Mouse (Mus musculus) C2C12 (cell line): ENCODE data around the gene Alg12. TPM values are rescaled to one million over a fixed set of nuclear protein-coding genes. Genes with fewer than 3 reads are reported as not detected.

Experiments used
- H3K27me3 ChIP-seq: one replicate; pipeline ENCODE4 v1.6.1; 2011; ENCODE audit not compliant: control insufficient read depth, insufficient read depth, insufficient read length
- H3K36me3 ChIP-seq: one replicate; pipeline ENCODE4 v1.6.1; 2011; ENCODE audit not compliant: control insufficient read depth, insufficient read depth
- H3K4me3 ChIP-seq: one replicate; pipeline ENCODE4 v1.5.1; 2011; ENCODE audit warnings: mild to moderate bottlenecking, control low read depth; ENCODE audit not compliant: poor library complexity, insufficient read depth, severe bottlenecking
- H3K79me2 ChIP-seq: one replicate; pipeline ENCODE4 v1.6.1; 2011; ENCODE audit not compliant: control insufficient read depth, insufficient read depth
- H3K79me3 ChIP-seq: one replicate; pipeline ENCODE4 v1.6.1; 2011; ENCODE audit warnings: low read depth, control low read depth
- H3ac ChIP-seq: one replicate; pipeline ENCODE3; 2011; ENCODE audit warnings: low read depth; ENCODE audit not compliant: control insufficient read depth, insufficient read length
- CEBPB ChIP-seq: IDR thresholded peaks from one replicate; pipeline ENCODE4 v1.6.1; 2011; ENCODE audit warnings: low read depth, mild to moderate bottlenecking, control low read depth, moderate library complexity
- CTCF ChIP-seq: IDR thresholded peaks from one replicate; pipeline ENCODE4 v1.5.1; 2011; ENCODE audit not compliant: control insufficient read depth, insufficient read depth, insufficient read length
- FOSL1 ChIP-seq: IDR thresholded peaks from one replicate; pipeline ENCODE4 v1.8.0; 2011; ENCODE audit warnings: mild to moderate bottlenecking, low read length; ENCODE audit not compliant: poor library complexity, insufficient read depth, severe bottlenecking
- MAX ChIP-seq: IDR thresholded peaks from one replicate; pipeline ENCODE4 v1.6.1; 2011; ENCODE audit warnings: mild to moderate bottlenecking, control low read depth
- MYOD1 ChIP-seq: IDR thresholded peaks from one replicate; pipeline ENCODE4 v1.6.1; 2011; ENCODE audit warnings: low read depth; ENCODE audit not compliant: control insufficient read depth, insufficient read length
- MYOG ChIP-seq: IDR thresholded peaks from one replicate; pipeline ENCODE4 v1.6.1; 2011; ENCODE audit not compliant: control insufficient read depth, insufficient read length; ENCODE audit errors: extremely low read depth
- USF1 ChIP-seq: IDR thresholded peaks from one replicate; pipeline ENCODE4 v1.6.1; 2011; ENCODE audit warnings: low read depth, mild to moderate bottlenecking, control low read depth, moderate library complexity
- polyA plus RNA-seq: library from polyadenylated mRNA; unstranded; fragments of >200 nt; fragmentation: generic; extraction: Trizol; gene quantifications from one replicate; pipeline ENCODE4 v1.2.1, GENCODE M21; 2012; ENCODE audit warnings: missing spikeins

The Alg12 gene
- polyA plus RNA-seq, 1 experiment = 14.2 TPM

DNA sequence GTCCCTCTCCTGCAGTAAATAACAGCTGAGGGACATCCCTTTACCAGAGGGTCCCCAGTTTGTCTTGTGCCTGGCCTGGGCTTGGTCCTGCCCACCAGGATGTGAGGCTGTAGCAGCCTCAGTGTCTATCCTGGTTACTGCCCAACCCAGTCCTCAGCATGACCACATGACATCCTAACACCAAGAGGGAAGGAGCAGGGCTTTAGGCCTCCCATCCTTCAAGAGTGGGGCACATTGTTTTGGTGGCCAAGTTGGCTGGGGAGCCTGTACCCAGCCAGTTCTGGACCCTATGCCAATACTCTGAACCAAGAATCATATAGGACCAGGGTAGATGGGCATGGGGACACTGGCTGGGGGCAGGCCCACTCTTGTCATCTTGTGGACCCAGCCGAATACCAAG lies 29.5 kb upstream of the Alg12 start:
- TF ChIP-seq FOSL1 (no peak), MYOG (no peak), CEBPB (no peak), MAX (no peak), USF1 (no peak), MYOD1 (no peak), CTCF (no peak)
- Histone ChIP-seq H3K79me2 (no peaks in the 10 kb centered on the region), H3ac (no peak overlapping the region), H3K27me3 (no peaks in the 10 kb centered on the region), H3K79me3 (no peaks in the 10 kb centered on the region), H3K4me3 (no peak overlapping the region), H3K36me3 (no peaks in the 10 kb centered on the region)

- no peak overlapping the region for H3ac ChIP-seq
- H3K27me3 ChIP-seq = no peaks in the 10 kb centered on the region
- H3K79me3 ChIP-seq = no peaks in the 10 kb centered on the region
- no peaks in the 10 kb centered on the region for H3K36me3 ChIP-seq
- TF ChIP-seq USF1 (no peak), CEBPB (no peak), CTCF (no peak), FOSL1 (no peak), MYOD1 (no peak)
- no peak overlapping the region for H3K4me3 ChIP-seq
- no peaks in the 10 kb centered on the region for H3K79me2 ChIP-seq
These were observed 25.8 kb upstream of the Alg12 start for GRCm38 (mm10) chr15:88844966-88845365.

DNA sequence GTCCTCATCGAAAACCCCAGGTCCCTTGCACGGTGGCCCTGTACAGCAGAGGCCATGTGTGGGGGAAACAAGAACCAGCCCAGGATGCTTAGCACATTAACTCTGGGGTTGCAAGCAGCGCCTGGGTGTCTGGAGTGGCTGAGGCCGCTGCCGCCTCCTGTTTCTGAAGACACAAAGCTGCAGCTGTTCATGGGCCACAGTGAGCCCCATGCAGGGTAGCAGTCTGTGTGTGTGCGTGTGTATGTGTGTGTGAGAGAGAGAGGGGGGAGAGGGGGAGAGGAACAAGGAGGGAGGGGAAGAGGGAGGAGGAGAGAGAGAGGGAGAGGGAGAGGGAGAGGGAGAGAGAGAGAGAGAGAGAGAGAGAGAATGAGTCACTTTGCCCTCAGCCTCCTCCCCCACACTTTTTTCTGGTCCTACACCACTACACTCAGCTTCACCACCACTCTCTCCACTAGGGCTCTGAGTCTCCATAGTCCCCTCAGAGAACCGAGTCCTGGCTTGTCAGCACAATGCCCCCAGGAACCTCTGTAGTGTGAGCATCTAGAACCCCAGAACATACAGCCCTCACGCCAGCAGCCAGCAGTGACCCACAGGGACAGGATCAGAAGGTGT lies 24.5 kb upstream of the Alg12 start:
- no peaks in the 10 kb centered on the region for H3K36me3 ChIP-seq
- H3ac ChIP-seq = peak overlapping the region; percentile 36
- no peak overlapping the region for H3K4me3 ChIP-seq
- no peaks in the 10 kb centered on the region for H3K79me2 ChIP-seq
- no peaks in the 10 kb centered on the region for H3K27me3 ChIP-seq
- TF ChIP-seq CTCF = no peak
- TF ChIP-seq MYOD1 = peak; percentile 84
- peak; percentile 48 for TF ChIP-seq FOSL1
- no peaks in the 10 kb centered on the region for H3K79me3 ChIP-seq

DNA sequence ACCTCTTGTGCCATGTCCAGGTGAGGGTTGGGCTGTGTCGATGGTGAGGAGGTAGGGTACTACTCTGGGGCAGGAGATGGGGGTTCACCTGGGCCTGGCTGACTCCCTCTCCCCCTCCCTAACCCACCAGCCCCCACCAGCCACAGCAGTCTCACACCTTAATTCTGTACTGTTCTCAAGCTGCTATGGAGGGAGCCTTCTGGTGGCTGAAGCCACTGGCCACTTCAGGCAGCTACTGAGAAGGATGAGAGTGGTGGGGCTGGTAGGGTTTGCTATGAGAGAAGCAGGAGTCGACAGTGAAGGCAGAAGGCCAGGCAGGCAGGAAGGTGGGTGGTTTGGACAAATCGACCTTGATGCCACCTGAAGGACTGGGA lies 23.2 kb upstream of the Alg12 start:
- no peak overlapping the region for H3ac ChIP-seq
- no peak overlapping the region for H3K4me3 ChIP-seq
- H3K36me3 ChIP-seq = no peaks in the 10 kb centered on the region
- no peaks in the 10 kb centered on the region for H3K79me2 ChIP-seq
- H3K79me3 ChIP-seq = no peaks in the 10 kb centered on the region
- TF ChIP-seq MYOG = no peak
- TF ChIP-seq MYOD1 = no peak
- TF ChIP-seq USF1 = no peak
- TF ChIP-seq CTCF = no peak
- no peak for TF ChIP-seq MAX
- no peak for TF ChIP-seq CEBPB
- TF ChIP-seq FOSL1 = no peak
- H3K27me3 ChIP-seq = no peaks in the 10 kb centered on the region

GRCm38 (mm10) chr15:88841580-88842299 lies 22.6 kb upstream of the Alg12 start:
- H3K79me2 ChIP-seq = no peaks in the 10 kb centered on the region
- H3K79me3 ChIP-seq = no peaks in the 10 kb centered on the region
- H3K27me3 ChIP-seq = no peaks in the 10 kb centered on the region
- TF ChIP-seq CTCF = no peak
- no peak for TF ChIP-seq MYOG
- no peak for TF ChIP-seq MAX
- TF ChIP-seq MYOD1 = no peak
- TF ChIP-seq USF1 = no peak
- TF ChIP-seq CEBPB = no peak
- TF ChIP-seq FOSL1 = no peak
- H3ac ChIP-seq = no peak overlapping the region
- H3K36me3 ChIP-seq = no peaks in the 10 kb centered on the region
- H3K4me3 ChIP-seq = no peak overlapping the region
